Comparison of ENCODE assay signal across 8 mouse cellular contexts in the genomic region with DNA sequence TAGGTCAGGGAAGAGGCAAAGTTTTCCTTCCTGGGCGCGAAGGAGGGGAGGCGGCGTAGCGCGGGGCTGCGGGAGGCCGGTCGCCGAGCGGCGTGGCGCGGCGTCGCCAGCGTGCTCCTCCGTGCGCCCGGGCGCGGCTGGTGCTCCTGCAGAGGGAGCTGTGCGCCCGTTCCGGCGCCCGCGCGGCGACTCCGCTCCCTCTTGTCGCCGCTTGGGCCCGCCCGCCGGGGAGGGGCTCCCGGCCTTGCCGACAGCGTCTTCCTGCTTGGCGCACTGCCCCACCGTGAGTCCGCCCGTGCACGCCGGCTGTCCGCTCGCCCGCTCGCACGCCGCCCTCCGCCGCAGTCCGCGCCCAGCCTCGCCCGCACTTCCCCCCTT. TPM values are rescaled to one million over a fixed set of nuclear protein-coding genes. Genes with fewer than 3 reads are reported as not detected.
A peak's percentile ranks its signal among the peaks of the same experiment; 100 is the strongest.
DNase-seq lines count a peak whose midpoint lies in the region; ATAC-seq lines count a peak whose summit lies in the region.

A gene (plus strand): TSS at position 273 of the 378 bp plus-strand sequence.

- peaks cover 4% of the 10 kb centered on the region; the same call in 1 of the 2 replicates for H3K9me3 ChIP-seq in hindbrain, embryonic 10.5 days

- H3K4me1 ChIP-seq in hindbrain, embryonic 10.5 days (replicated peaks): peaks cover 46% of the 10 kb centered on the region

- peaks cover 7% of the 10 kb centered on the region for H3K36me3 ChIP-seq in hindbrain, embryonic 10.5 days

- no peaks in the 10 kb centered on the region for H3K27me3 ChIP-seq in hindbrain, embryonic 10.5 days (ENCODE audit: insufficient read depth, poor library complexity, severe bottlenecking)

- peak within 1 kb of the TSS; percentile 96 for H3K4me3 ChIP-seq in hindbrain, embryonic 10.5 days

- peak; percentile 95 for ATAC-seq in frontal cortex, adult (ENCODE audit: low TSS enrichment)

- under 1% methylated on average over 57 of the region's 57 CpGs for WGBS in hindbrain, embryonic 10.5 days

- H3K27ac ChIP-seq in hindbrain, embryonic 10.5 days: peak within 1 kb of the TSS; percentile 97

- DNase-seq in NIH3T3 (ENCODE audit: low read depth): peak; percentile 97
- DNase-seq in cerebellum, adult 9-10 months: peak; percentile 89
- DNase-seq in hindbrain, embryonic 10.5 days (ENCODE audit: low spot score): peak; percentile 85
- peak; percentile 86 to 92 for DNase-seq in layer of hippocampus, postnatal 14 days (ENCODE audit: low spot score in 2 of 2)
- peak; percentile 96 for DNase-seq in lung, postnatal 10 days
- DNase-seq in ovary, postnatal 14 days (ENCODE audit: low spot score): peak; percentile 87
- DNase-seq in thymus, postnatal 10 days (ENCODE audit: low spot score in 2 of 2): peak; percentile 80 to 87

RNA-seq across cellular contexts. Expression of the gene that starts here (rescaled TPM):
- 34.0 and 38.3 TPM in 2 replicates for polyA plus RNA-seq in hindbrain, embryonic 10.5 days (2016; fragmentation: Nextera tagmentation; extraction: Ambion mirVana)
- total RNA-seq in layer of hippocampus, postnatal 14 days (2021): 10 to 100 TPM; 13.5 to 14.6 TPM

Comparison
In these comparisons a context has a peak if more than half of its experiments do, and no peak if none do; other contexts are left out.
1. Peak in every context shown above with its lines: DNase-seq, ATAC-seq, H3K4me3 ChIP-seq and H3K27ac ChIP-seq.